Mouse (Mus musculus) liver, embryonic 11.5 days (tissue): ENCODE measurements around the gene Vwa5b1. TPM values are rescaled to one million over a fixed set of nuclear protein-coding genes. Genes with fewer than 3 reads are reported as not detected.
A peak's percentile ranks its signal among the peaks of the same experiment; 100 is the strongest.

ENCODE experiments used
- ATAC-seq: fragments of 200-750 bp; cut with Nextera tagmentation; replicated peaks from 2 replicates; pipeline ENCODE4 v1.8.0; 2017; ENCODE audit warnings: moderate number of reproducible peaks, mild to moderate bottlenecking, moderate TSS enrichment, moderate library complexity; ENCODE audit not compliant: low FRiP score
- DNase-seq: peaks from one replicate; pipeline ENCODE4 v3.0.0-alpha.2; 2017; ENCODE audit warnings: low spot score
- H3K27ac ChIP-seq: fragments of 300-500 bp; sonication (generic); 2 replicates; pipeline ENCODE4 v1.5.1; 2014; ENCODE audit warnings: mild to moderate bottlenecking, low read depth, low read length, control low read depth
- H3K27me3 ChIP-seq: fragments of 300-500 bp; sonication (generic); replicated peaks from 2 replicates; pipeline ENCODE4 v1.6.1; 2014; ENCODE audit warnings: low read length, mixed read lengths; ENCODE audit not compliant: control insufficient read depth, insufficient read depth
- H3K36me3 ChIP-seq: fragments of 300-500 bp; sonication (generic); 2 replicates; pipeline ENCODE4 v1.6.1; 2014; ENCODE audit warnings: mild to moderate bottlenecking, low read length, moderate library complexity, mixed read lengths; ENCODE audit not compliant: control insufficient read depth, insufficient read depth
- H3K4me1 ChIP-seq: fragments of 300-500 bp; sonication (generic); replicated peaks from 2 replicates; pipeline ENCODE4 v1.6.1; 2014; ENCODE audit warnings: low read length, mixed read lengths; ENCODE audit not compliant: control insufficient read depth, insufficient read depth
- H3K4me2 ChIP-seq: fragments of 300-500 bp; sonication (generic); 2 replicates; pipeline ENCODE4 v1.6.1; 2014; ENCODE audit warnings: mild to moderate bottlenecking, control low read depth, moderate library complexity
- H3K4me3 ChIP-seq: fragments of 300-500 bp; sonication (generic); 2 replicates; pipeline ENCODE4 v1.5.1; 2014; ENCODE audit warnings: low read depth, low read length, control low read depth
- H3K9ac ChIP-seq: fragments of 300-500 bp; sonication (generic); 2 replicates; pipeline ENCODE4 v1.6.1; 2014; ENCODE audit warnings: low read depth, low read length, control low read depth
- H3K9me3 ChIP-seq: fragments of 300-500 bp; sonication (generic); 2 replicates; pipeline ENCODE4 v1.6.1; 2016; ENCODE audit warnings: low read length, inconsistent platforms, mixed read lengths; ENCODE audit not compliant: control insufficient read depth
- WGBS: fragments of 180-500 bp; shearing (Covaris S2); extraction: QIAGEN DNeasy Blood & Tissue Kit; methylation state at CpG from one replicate; pipeline ENCODE4 v1.1.7; 2014; 5-methylcytosine and 5-hydroxymethylcytosine counted together
- polyA plus RNA-seq: library from polyadenylated mRNA; unstranded; fragments of >200 nt; fragmentation: Nextera tagmentation; extraction: Ambion mirVana; gene quantifications from 2 replicates; pipeline ENCODE4 v1.2.1, GENCODE M21; 2014

Vwa5b1 gene
- polyA plus RNA-seq, 1 experiment from 2014 or later, result not detected

- no peaks in the 10 kb centered on the region for H3K36me3 ChIP-seq
- H3K4me1 ChIP-seq, result no peaks in the 10 kb centered on the region; the same call in 1 of the 2 replicates
- ATAC-seq (no peak), DNase-seq (no peak)
- H3K9me3 ChIP-seq, result no peaks in the 10 kb centered on the region
- H3K4me2 ChIP-seq, result no peak overlapping the region
- WGBS, result 85% methylated on average over 2 of the region's 2 CpGs
- H3K27ac ChIP-seq, result no peak overlapping the region
- H3K4me3 ChIP-seq, result no peak overlapping the region
- H3K27me3 ChIP-seq, result no peaks in the 10 kb centered on the region
- no peak overlapping the region for H3K9ac ChIP-seq
Measured at GRCm38 (mm10) chr4:138568275-138568674, 67.4 kb downstream of the Vwa5b1 start.

- Histone ChIP-seq H3K36me3 (no peaks in the 10 kb centered on the region), H3K4me1 (no peaks in the 10 kb centered on the region), H3K9me3 (no peaks in the 10 kb centered on the region), H3K27ac (no peak overlapping the region), H3K9ac (no peak overlapping the region), H3K4me3 (no peak overlapping the region), H3K27me3 (peaks cover 3% of the 10 kb centered on the region; the same call in 1 of the 2 replicates), H3K4me2 (no peak overlapping the region)
- 14% methylated on average over 8 of the region's 8 CpGs for WGBS
- ATAC-seq (no peak), DNase-seq (peak; percentile 46)
Measured at GRCm38 (mm10) chr4:138561986-138562385, 73.7 kb downstream of the Vwa5b1 start.

DNA sequence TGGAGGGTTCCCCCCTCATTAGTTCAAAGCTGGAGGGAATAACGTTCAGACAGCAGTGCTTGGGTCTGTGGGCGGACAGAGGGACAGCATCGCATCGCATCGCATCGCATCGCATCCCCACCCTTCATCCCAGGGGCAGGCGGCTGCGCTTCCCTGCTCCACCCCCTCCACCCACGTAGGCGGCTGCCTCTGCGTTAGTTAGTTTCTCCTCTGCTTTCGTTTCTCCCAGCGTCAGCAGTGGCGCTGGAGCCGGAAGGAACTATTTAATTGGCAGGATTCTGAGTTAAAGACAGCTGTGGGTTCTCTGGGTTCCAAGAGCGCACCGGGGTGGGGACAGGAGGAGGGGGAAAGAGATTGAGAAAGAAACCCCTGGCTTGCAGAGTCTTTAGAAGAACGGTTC lies 80.2 kb downstream of the Vwa5b1 start:
- Histone ChIP-seq H3K27ac (no peak overlapping the region), H3K9ac (no peak overlapping the region), H3K27me3 (peaks cover 54% of the 10 kb centered on the region), H3K36me3 (no peaks in the 10 kb centered on the region), H3K4me3 (no peak overlapping the region), H3K4me2 (no peak overlapping the region; the same call in 1 of the 2 replicates), H3K4me1 (no peaks in the 10 kb centered on the region), H3K9me3 (no peaks in the 10 kb centered on the region)
- no peak for ATAC-seq
- WGBS, result 3% methylated on average over 19 of the region's 19 CpGs
- DNase-seq, result no peak

GRCm38 (mm10) chr4:138554934-138555333 lies 80.8 kb downstream of the Vwa5b1 start:
- ATAC-seq, result no peak
- no peak overlapping the region for H3K27ac ChIP-seq
- H3K9ac ChIP-seq, result no peak overlapping the region
- H3K4me3 ChIP-seq, result no peak overlapping the region
- peaks cover 54% of the 10 kb centered on the region for H3K27me3 ChIP-seq
- no peaks in the 10 kb centered on the region for H3K4me1 ChIP-seq
- H3K4me2 ChIP-seq, result no peak overlapping the region
- H3K9me3 ChIP-seq, result no peaks in the 10 kb centered on the region
- H3K36me3 ChIP-seq, result no peaks in the 10 kb centered on the region
- no peak for DNase-seq
- WGBS, result 9% methylated on average over 14 of the region's 14 CpGs

DNA sequence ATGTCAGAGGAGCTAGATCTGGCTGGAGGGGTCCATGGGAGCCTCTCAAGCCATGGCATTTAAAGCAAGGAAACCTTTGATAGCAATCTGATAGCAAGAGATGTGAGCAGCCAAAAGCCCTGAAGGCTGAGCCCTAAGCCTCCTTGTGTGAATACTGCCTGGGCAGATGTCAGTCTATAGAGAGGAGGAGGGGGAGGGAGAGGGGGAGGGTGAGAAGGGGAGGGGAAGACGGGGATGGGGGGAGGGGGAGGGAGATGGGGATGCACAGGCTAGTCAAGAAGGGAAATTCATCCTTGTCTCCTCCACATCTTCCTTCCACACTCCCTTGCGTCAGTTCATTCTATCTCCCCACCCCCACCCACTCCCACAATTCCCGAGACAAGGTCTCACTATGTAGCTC lies 81.4 kb downstream of the Vwa5b1 start:
- H3K27ac ChIP-seq, result no peak overlapping the region
- H3K4me3 ChIP-seq, result no peak overlapping the region
- 12% methylated on average over 3 of the region's 3 CpGs for WGBS
- H3K9me3 ChIP-seq, result no peaks in the 10 kb centered on the region
- H3K4me2 ChIP-seq, result no peak overlapping the region
- H3K36me3 ChIP-seq, result no peaks in the 10 kb centered on the region
- H3K4me1 ChIP-seq, result no peaks in the 10 kb centered on the region
- no peak for ATAC-seq
- peaks cover 54% of the 10 kb centered on the region for H3K27me3 ChIP-seq
- H3K9ac ChIP-seq, result no peak overlapping the region
- no peak for DNase-seq

DNA sequence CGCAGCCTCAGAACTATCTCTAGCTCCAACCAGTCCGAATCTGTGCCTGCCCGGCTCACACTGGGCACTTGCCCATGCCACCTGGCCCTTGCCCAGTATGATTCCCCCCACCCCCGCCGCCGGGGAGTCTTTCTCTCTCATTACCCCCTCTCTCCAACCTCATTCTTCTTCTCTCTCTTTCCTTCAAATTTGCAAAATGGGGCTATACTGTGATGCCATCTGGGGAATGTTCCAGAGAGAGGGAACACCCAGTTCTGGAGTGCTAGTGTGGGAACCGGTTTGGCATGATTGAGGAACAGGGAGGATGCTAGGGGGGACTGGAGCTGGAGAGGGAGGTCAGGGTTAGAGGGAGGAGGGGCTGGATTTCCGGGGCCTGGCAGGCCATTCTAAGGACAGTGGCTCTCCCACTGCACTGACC lies 82.2 kb downstream of the Vwa5b1 start:
- H3K4me2 ChIP-seq, result no peak overlapping the region
- H3K27me3 ChIP-seq, result peaks cover 54% of the 10 kb centered on the region
- H3K9ac ChIP-seq, result no peak overlapping the region
- no peak overlapping the region for H3K4me3 ChIP-seq
- DNase-seq, result no peak
- ATAC-seq, result no peak
- no peaks in the 10 kb centered on the region for H3K36me3 ChIP-seq
- H3K9me3 ChIP-seq, result no peaks in the 10 kb centered on the region
- H3K4me1 ChIP-seq, result no peaks in the 10 kb centered on the region
- no peak overlapping the region for H3K27ac ChIP-seq
- 56% methylated on average over 8 of the region's 8 CpGs for WGBS

DNA sequence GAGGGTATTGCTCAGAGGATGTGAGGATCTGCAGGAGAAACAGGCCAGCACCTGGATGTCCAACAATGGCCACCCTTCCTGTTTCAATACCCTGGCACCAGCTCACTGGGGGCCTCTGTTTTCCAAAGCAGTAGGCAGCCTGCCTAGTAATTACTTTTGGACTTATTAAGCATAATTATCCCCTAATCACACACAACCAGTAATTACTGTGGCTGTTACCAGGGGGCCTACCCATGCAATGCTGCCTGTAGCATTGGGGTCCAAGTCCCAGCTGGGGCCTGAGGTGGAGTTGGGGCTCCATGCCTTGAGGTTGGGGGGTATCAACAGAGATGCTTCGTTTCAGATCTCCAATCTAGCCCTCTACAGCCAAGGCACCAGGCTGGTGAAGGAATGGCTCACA lies 82.6 kb downstream of the Vwa5b1 start:
- no peak overlapping the region for H3K9ac ChIP-seq
- H3K4me1 ChIP-seq, result no peaks in the 10 kb centered on the region
- peaks cover 51% of the 10 kb centered on the region for H3K27me3 ChIP-seq
- DNase-seq (no peak), ATAC-seq (no peak)
- no peak overlapping the region for H3K4me3 ChIP-seq
- H3K4me2 ChIP-seq, result no peak overlapping the region
- H3K36me3 ChIP-seq, result no peaks in the 10 kb centered on the region
- no peaks in the 10 kb centered on the region for H3K9me3 ChIP-seq
- H3K27ac ChIP-seq, result no peak overlapping the region
- 35% methylated on average over 1 of the region's 1 CpGs for WGBS

GRCm38 (mm10) chr4:138551601-138552000 lies 84.1 kb downstream of the Vwa5b1 start:
- peaks cover 47% of the 10 kb centered on the region for H3K27me3 ChIP-seq
- H3K4me1 ChIP-seq, result no peaks in the 10 kb centered on the region
- no peak overlapping the region for H3K4me3 ChIP-seq
- WGBS, result 80% methylated on average over 5 of the region's 5 CpGs
- H3K9me3 ChIP-seq, result no peaks in the 10 kb centered on the region
- DNase-seq (no peak), ATAC-seq (no peak)
- no peak overlapping the region for H3K27ac ChIP-seq
- no peaks in the 10 kb centered on the region for H3K36me3 ChIP-seq
- H3K4me2 ChIP-seq, result no peak overlapping the region
- H3K9ac ChIP-seq, result no peak overlapping the region

DNA sequence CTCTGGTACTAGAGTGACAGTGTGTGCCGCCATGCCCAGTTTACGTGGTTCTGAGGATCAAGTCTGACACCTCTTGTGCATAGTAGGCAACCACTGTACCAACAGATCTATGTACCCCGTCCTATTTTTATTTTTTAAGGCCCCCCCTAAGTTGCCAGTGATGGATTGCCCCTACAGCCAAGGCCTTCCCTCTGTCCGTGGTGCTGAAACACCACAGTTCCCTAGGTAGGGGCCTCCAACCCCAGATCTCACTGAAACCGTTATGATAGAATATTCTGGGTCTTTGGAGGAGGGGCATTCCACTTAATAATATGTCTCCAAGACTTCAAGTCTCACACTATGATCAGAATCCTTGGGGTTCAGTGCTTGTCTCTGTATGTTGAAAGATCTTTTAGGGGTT lies 85.1 kb downstream of the Vwa5b1 start:
- Histone ChIP-seq H3K36me3 (no peaks in the 10 kb centered on the region), H3K27ac (no peak overlapping the region), H3K4me3 (no peak overlapping the region), H3K9ac (no peak overlapping the region), H3K4me2 (no peak overlapping the region), H3K4me1 (no peaks in the 10 kb centered on the region), H3K9me3 (no peaks in the 10 kb centered on the region), H3K27me3 (peaks cover 37% of the 10 kb centered on the region)
- DNase-seq (no peak), ATAC-seq (no peak)
- WGBS, result 51% methylated on average over 5 of the region's 5 CpGs
